Mouse (Mus musculus) spleen, adult 2 months (tissue): ENCODE data around the gene Bivm. TPM values are rescaled to one million over a fixed set of nuclear protein-coding genes. Genes with fewer than 3 reads are reported as not detected.
A peak's percentile ranks its signal among the peaks of the same experiment; 100 is the strongest.

ENCODE experiments used
- DNase-seq, 2 experiments: peaks; one replicate each; pipeline versions ENCODE4 v3.0.0 to v3.0.0-alpha.2; 2012 to 2021; ENCODE audit warnings: low spot score in 2 of 2, low read depth in 1 of 2
- H3K27ac ChIP-seq: fragments of 200-500 bp; 2 replicates; pipeline ENCODE4 v1.5.1; 2012; ENCODE audit warnings: low read length, inconsistent platforms; ENCODE audit not compliant: insufficient read depth
- H3K27me3 ChIP-seq: fragments of 200-500 bp; 2 replicates; pipeline ENCODE4 v1.6.1; 2012; ENCODE audit warnings: mild to moderate bottlenecking, moderate library complexity, low read length, inconsistent platforms; ENCODE audit not compliant: control insufficient read depth, insufficient read depth
- H3K36me3 ChIP-seq: fragments of 200-500 bp; 2 replicates; pipeline ENCODE4 v1.6.1; 2012; ENCODE audit warnings: mild to moderate bottlenecking, low read length, inconsistent platforms; ENCODE audit not compliant: control insufficient read depth, insufficient read depth
- H3K4me1 ChIP-seq: fragments of 200-500 bp; 2 replicates; pipeline ENCODE4 v1.6.1; 2011; ENCODE audit warnings: inconsistent platforms; ENCODE audit not compliant: control insufficient read depth, insufficient read depth, insufficient read length
- H3K4me3 ChIP-seq: fragments of 200-500 bp; 2 replicates; pipeline ENCODE4 v1.5.1; 2011; ENCODE audit warnings: mild to moderate bottlenecking, inconsistent platforms; ENCODE audit not compliant: insufficient read depth, insufficient read length; ENCODE audit errors: extremely low read depth
- CTCF ChIP-seq: fragments of 200-500 bp; IDR thresholded peaks from 2 replicates; pipeline ENCODE4 v1.5.1; 2011; ENCODE audit warnings: mild to moderate bottlenecking, inconsistent platforms; ENCODE audit not compliant: insufficient read depth, insufficient read length, insufficient replicate concordance; ENCODE audit errors: extremely low read depth
- POLR2A ChIP-seq: fragments of 200-500 bp; IDR thresholded peaks from 2 replicates; pipeline ENCODE4 v1.6.1; 2011; ENCODE audit warnings: low read depth, low read length, inconsistent platforms
- WGBS: fragments of 180-500 bp; shearing (Covaris S2); methylation state at CpG from one replicate; pipeline ENCODE4 v1.1.7; 2018; 5-methylcytosine and 5-hydroxymethylcytosine counted together
- polyA plus RNA-seq: library from polyadenylated mRNA; depleted of rRNA; stranded (reverse); fragments of >200 nt; gene quantifications from 2 replicates; pipeline ENCODE4 v1.2.3, GENCODE M21; 2012

Gene Bivm
- polyA plus RNA-seq, 1 experiment = 1.5 TPM

- no peak for TF ChIP-seq CTCF
- no peak for TF ChIP-seq POLR2A
- no peaks in the 10 kb centered on the region for H3K36me3 ChIP-seq
- H3K27me3 ChIP-seq = no peaks in the 10 kb centered on the region
- H3K4me3 ChIP-seq = peak overlapping the region; percentile 67; the same call in 1 of the 2 replicates
- H3K27ac ChIP-seq = no peak overlapping the region; the same call in 1 of the 2 replicates
- WGBS = 35% methylated on average over 6 of the region's 6 CpGs
- no peaks in the 10 kb centered on the region; the same call in 1 of the 2 replicates for H3K4me1 ChIP-seq
- no peak for DNase-seq
Observed at GRCm38 (mm10) chr1:44120074-44120406, 1.3 kb downstream of the Bivm start.

GRCm38 (mm10) chr1:44122256-44122655, 3.5 kb downstream of the Bivm start:
- Histone ChIP-seq H3K27me3 (no peaks in the 10 kb centered on the region), H3K4me3 (no peak overlapping the region), H3K4me1 (no peaks in the 10 kb centered on the region; the same call in 1 of the 2 replicates), H3K36me3 (no peaks in the 10 kb centered on the region), H3K27ac (no peak overlapping the region)
- WGBS = 6% methylated on average over 3 of the region's 3 CpGs
- TF ChIP-seq POLR2A (no peak), CTCF (no peak)
- peak in 1 of 2 experiments; percentile 22 for DNase-seq

GRCm38 (mm10) chr1:44125590-44125989, 6.8 kb downstream of the Bivm start:
- Histone ChIP-seq H3K4me3 (no peak overlapping the region), H3K27ac (no peak overlapping the region), H3K27me3 (no peaks in the 10 kb centered on the region), H3K4me1 (no peaks in the 10 kb centered on the region), H3K36me3 (no peaks in the 10 kb centered on the region; the same call in 1 of the 2 replicates)
- WGBS = 84% methylated on average over 4 of the region's 4 CpGs
- DNase-seq = no peak
- TF ChIP-seq CTCF (no peak), POLR2A (no peak)

GRCm38 (mm10) chr1:44129929-44130581, 11.3 kb downstream of the Bivm start:
- Histone ChIP-seq H3K27ac (no peak overlapping the region), H3K4me1 (no peaks in the 10 kb centered on the region), H3K27me3 (no peaks in the 10 kb centered on the region), H3K36me3 (no peaks in the 10 kb centered on the region; the same call in 1 of the 2 replicates), H3K4me3 (no peak overlapping the region)
- no peak for DNase-seq
- WGBS = 92% methylated on average over 4 of the region's 4 CpGs
- TF ChIP-seq POLR2A (no peak), CTCF (no peak)

GRCm38 (mm10) chr1:44140232-44140631, 21.5 kb downstream of the Bivm start:
- no peak for DNase-seq
- Histone ChIP-seq H3K4me3 (no peak overlapping the region), H3K27me3 (no peaks in the 10 kb centered on the region), H3K4me1 (no peaks in the 10 kb centered on the region), H3K36me3 (0 out of 2 replicates have a peak, but pooled peaks cover 1% of the 10 kb centered on the region), H3K27ac (no peak overlapping the region)
- 81% methylated on average over 4 of the region's 4 CpGs for WGBS
- TF ChIP-seq CTCF (no peak), POLR2A (no peak)

- TF ChIP-seq POLR2A = no peak
- no peak for TF ChIP-seq CTCF
- Histone ChIP-seq H3K4me3 (no peak overlapping the region), H3K36me3 (0 out of 2 replicates have a peak, but pooled peaks cover 1% of the 10 kb centered on the region), H3K27ac (no peak overlapping the region), H3K27me3 (no peaks in the 10 kb centered on the region), H3K4me1 (no peaks in the 10 kb centered on the region)
- no peak for DNase-seq
- 89% methylated on average over 5 of the region's 5 CpGs for WGBS
Observed at GRCm38 (mm10) chr1:44142747-44143146, 24.0 kb downstream of the Bivm start.
